Mouse (Mus musculus) adrenal gland, postnatal 4 days (tissue): ENCODE results near the gene Syngr1. TPM values are rescaled to one million over a fixed set of nuclear protein-coding genes. Genes with fewer than 3 reads are reported as not detected.
"Not testable (repeated sequence)": the region's sequence is repeated elsewhere in the genome, so short reads cannot be mapped to it uniquely, and the experiment has no call there.

Source experiments
- DNase-seq, 2 experiments: peaks; one replicate each; pipeline ENCODE4 v3.0.0; 2021 to 2022; ENCODE audit warnings: low spot score in 2 of 2, mixed read lengths in 2 of 2
- total RNA-seq, 2 experiments: library from RNA; stranded (reverse); gene quantifications; 2 replicates each; pipeline ENCODE4 v1.2.3; 2021

Gene Syngr1
- total RNA-seq, 2 experiments from 2014 or later: 26.4 to 27.6 TPM

DNA sequence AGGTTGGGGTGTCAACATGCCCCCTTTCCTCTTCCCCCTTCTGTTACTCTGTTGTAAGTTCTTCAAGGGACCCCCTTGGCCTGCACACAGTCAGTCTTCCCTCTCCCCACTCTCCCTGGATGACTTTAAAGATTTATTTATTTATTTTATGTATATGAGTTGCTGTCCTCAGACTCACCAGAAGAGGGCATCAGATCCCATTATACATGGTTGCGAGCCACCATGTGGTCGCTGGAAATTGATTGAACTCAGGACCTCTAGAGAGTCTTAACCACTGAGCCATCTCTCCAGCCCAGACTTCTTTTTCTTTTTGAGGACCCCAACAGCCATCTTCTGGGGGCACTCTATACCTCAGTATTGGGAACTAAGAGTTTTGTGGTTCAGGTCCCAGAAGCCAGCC is 21.4 kb downstream of the Syngr1 start:
- no peak for DNase-seq

DNA sequence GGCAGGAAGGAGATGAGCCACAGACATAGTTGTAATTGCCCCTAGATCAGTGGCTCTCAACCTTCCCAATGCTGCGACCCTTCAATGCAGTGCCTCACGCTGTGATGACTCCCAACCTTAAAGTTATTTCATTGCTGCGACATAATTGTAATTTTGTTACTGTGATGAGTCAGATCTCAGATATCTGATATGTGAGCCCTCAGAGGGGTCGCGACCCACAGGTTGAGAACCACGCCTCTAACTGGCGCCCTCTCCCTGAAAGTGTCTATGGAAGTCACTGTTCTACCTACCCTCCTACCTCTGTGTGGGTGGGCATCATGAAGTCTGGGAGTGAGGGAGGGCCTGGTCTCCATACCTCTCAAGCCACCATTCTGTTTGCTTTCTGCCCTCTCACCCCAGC is 23.3 kb downstream of the Syngr1 start:
- no peak for DNase-seq

DNA sequence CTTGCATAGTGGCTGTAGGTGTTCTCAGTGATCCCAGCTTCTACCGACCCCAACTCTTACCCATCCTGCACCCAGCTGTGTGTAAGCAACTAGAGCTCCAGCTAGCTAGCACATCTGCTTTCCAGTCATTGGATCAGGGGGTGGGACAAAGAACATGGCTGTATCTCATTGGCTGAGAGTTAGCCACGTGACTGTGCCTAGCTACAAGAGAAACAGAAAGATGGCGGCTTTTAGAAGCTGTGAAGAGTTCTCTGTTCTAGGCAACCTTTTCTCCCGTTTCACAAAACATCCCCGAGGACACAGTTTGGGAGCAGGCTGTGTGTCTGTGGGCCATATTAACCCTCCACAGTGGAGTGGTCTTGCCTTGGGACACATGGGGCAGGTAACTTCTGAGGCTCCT is 24.1 kb downstream of the Syngr1 start:
- no peak for DNase-seq

DNA sequence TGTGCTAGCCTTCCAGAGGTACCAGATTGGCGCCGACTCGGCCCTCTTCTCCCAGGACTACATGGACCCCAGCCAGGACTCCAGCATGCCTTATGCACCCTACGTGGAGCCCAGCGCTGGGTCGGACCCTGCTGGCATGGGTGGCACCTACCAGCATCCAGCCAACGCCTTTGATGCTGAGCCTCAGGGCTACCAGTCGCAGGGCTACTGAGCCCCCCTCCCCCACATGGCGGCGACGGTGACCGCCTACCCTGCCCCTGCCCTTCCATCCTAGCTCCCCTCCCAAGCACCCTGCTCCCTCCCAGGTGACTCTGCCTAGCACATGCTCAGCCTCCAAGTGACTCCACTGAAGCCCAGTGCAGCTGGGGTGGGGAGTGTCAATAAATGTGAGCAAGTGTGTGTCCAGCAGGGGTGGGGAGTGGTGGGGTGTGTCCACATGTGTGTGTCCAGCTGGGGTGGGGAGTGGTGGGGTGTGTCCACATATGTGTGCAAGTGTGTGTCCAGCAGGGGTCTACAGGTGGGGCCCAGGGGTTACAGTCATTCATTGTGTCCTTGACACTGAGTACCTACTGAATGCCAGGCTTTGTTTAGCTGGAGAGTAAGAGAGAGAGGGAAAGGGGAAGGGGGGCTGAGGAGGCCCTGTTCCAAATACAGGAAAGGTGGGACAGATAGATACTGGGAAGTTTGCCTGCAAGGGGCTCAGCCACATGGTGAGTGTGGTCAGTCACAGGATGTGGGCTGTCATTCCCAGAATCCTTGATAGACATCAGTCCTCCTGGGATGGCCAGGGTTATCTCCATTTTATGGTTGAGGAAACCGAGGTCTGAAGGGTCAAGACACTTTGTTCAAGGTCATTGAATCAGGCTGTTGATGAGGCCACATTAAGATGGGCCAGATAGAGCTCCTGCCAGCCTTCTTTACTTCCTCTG is 25.0 kb downstream of the Syngr1 start:
- no peak for DNase-seq

DNA sequence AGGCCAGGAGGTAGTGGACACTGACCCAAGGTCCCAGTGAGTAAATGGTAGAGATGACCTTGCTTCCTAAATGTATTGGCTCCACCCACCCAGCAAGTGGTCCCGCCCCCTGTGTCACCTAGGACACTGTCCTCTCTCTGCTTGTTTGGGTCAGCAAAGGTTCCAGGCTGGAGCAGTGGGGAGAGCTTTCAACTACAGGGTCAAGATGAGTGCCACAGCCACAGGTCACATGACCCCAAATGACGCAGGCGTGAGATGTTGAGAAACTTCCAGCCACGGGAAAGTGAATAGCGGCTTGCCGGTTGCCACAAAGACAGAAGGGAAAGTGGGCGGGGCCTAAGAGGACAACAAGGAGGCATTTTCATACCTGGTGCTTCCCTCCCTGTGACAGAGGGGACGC is 26.0 kb downstream of the Syngr1 start:
- DNase-seq: no peak

DNA sequence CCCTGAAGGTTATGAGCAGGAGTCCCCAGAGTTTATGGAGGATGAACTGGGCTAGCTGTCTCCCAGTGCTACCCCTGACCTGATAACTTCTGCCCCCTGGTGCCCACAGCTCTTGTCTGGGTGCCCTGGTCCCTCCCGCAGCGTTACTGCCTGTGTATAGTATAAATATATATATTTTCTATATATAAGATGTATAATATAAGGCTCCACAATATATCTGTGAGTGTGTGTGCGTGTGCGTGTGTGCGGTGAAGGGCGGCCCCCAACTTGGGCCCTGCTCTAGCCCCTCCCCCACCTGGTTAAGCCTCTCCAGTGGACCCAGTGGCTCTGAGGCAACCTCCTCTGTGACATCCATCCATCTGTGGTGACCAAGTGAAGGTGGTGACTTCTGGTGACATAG is 27.9 kb downstream of the Syngr1 start:
- no peak for DNase-seq

DNA sequence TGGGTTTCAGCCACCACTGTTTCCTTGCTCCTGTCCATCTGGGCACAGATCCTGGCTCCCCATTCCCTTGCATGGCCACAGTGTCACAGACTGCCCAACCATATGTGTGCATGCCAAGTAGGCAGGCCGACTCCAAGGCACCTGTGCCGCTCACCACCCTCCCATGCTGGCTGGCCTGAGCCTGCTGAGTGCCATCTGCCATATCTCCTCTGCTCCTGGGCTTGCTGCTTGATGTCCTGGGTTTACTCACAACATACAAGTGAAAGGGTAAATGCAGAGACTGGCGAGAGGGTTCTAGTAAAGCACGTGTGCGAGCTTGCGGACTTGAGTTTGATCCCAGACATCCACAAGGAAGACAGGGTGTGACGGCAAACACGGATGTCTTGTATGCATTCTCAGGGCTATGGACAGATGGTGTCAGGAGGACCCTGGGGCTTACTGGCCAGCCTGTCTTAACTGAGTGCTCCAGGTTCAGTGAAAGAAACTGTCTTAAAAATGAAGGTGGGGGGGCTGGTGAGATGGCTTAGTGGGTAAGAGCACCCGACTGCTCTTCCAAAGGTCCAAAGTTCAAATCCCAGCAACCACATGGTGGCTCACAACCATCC is 30.7 kb downstream of the Syngr1 start:
- DNase-seq: no peak

DNA sequence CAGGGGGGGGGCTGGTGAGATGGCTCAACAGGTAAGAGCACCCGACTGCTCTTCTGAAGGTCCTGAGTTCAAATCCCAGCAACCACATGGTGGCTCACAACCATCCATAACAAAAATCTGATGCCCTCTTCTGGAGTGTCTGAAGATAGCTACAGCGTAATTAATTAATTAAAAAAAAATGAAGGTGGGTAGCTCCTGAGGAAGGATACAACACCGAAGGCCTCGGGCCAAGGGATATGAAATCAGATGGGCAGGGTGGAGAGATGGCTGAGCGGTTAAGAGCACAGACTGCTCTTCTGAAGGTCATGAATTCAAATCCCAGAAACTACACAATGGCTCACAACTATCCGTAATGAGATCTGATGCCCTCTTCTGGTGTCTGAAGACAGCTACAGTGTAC is 31.3 kb downstream of the Syngr1 start:
- DNase-seq: not testable (repeated sequence)

DNA sequence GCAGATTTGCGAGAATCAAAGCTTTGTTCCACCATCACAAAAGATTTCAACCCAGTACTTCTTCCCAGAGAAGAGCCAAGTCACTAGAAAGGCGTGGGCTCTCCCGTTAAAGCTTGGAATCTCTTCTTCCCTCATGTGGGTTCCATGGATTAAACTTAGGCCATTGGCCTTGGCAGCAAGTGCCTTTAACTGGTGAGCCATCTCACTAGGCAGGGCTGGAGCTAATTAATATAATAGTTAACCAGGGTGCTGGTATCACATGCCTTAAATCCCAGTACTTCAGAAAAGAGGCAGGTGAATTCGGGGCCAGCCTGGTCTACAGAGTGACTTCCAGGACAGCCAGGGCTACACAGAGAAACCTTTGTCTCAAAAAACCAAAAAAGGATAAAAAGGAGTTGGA is 33.5 kb downstream of the Syngr1 start:
- no peak for DNase-seq

DNA sequence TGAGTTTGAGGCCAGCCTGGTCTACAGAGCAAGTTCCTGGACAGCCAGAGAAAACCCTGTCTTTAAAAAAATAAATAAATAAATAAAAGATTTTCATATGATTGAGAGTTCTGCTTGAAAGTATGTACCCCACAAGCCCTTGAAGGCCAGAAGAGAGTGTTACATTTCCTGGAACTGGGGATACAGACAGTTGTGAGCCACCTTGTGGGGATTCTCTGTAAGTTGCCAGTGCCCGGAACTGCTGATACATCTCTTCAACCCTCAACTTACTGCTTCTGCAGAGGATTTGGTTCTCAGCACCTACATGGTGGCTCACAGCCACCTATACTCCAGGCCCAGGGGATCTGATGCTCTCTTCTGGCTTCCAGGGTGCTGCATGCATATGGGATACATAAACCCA is 36.1 kb downstream of the Syngr1 start:
- no peak for DNase-seq

DNA sequence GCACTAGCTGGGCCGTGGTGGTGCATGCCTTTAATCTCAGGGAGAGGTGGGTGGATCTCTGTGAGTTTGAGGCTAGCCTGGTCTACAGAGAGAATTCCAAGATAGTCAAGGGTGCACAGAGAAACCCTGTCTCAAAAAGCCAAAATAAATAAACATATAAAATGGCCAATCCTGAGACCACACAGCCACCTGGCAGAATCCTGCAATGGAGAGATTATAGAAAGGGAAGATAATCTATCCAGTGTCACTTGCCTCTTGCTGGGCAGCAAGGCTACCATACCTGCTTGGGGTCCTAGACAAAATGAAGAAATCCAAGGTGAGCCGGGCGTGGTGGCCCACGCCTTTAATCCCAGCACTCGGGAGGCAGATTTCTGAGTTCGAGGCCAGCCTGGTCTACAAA is 38.8 kb downstream of the Syngr1 start:
- no peak for DNase-seq

DNA sequence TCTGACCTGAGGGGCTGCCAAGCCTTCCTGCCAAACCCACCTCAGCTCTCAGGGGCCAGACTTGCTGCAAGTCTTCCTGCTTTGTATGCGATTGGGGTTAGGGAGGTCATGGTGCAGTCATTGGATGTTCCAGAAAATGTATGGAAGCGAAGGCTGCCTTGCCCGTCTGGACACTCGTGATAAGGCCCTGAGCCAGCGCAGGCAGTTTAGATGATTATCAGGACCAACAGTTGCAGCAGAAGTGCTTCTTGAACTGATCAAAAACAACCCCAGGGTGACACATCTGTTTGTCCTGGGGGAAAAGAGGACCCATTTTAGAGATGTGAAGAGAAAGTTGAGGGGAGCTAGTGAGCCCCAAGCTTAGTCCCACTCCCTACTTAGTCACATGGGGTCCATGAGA is 39.6 kb downstream of the Syngr1 start:
- DNase-seq: no peak

DNA sequence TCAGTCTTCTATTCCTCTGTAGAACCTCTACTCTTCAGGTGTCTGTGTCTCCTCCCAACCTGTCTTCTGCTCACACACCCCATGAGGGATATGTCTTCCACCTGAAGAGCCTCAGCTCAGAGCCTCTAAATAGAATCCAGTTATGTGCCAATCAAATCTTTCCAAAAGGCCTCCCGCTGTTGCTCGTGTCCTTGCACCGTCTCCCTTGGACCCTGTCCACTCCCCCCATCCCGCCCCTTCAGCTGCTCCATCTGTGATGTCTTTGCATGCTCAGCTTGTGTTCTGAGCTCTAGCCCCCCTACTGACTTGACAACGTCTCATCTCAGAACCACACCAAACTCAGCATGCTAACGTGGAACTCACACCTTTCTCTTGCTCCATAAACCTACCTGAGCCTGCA is 40.3 kb downstream of the Syngr1 start:
- DNase-seq: no peak

DNA sequence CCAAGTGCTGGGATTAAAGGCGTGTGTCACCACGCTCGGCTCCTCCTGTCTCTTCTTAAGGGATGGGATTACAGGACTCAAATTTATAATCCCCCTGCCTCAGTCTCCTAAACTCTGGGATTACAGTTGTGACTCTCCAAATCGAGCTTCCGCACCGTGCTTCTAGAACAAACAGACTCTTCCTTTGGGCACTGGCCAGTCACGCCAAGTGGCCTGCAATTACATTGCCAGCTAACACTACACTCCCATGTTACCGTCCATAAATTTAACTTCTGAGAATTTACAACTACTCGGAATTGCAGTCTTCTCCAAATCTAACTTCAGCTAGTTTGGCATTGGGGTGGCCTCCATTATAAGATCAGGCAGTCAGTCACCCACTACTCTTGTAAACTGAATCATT is 41.3 kb downstream of the Syngr1 start:
- DNase-seq: no peak

DNA sequence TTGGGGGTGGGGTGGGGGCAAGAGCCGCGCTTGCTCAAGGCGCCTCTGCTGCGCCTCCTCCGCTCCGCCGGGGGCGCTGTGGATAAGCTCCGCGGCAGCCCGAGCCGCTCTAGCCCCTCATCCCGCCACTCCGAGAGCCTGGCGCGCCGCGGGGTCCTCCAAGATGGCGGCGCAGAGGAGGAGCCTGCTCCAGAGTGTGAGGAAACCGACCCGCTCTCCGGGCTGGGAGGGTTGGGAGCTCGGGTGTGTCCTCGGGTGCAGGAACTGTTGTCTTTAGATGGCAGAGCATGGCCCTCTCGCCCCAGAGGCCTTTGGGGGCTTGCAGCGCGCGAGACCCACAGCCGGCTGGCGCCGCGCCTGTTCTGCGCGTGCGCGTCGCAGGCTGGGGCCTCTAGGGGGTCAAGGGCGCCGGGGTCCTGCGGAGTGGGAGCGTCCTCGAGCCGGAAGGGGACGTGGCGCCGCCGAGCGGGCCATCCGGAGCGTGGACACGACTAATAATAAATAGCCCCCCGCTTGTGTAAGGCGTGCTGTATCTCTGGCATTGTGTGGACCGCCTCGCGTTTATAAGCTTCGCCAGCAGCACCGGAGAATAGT is 42.0 kb downstream of the Syngr1 start, which contains the start of gene Tab1:
Gene Tab1 (plus strand): TSS at position 135 of the 594 bp plus-strand sequence.
- peak; percentile 87 to 89 for DNase-seq

DNA sequence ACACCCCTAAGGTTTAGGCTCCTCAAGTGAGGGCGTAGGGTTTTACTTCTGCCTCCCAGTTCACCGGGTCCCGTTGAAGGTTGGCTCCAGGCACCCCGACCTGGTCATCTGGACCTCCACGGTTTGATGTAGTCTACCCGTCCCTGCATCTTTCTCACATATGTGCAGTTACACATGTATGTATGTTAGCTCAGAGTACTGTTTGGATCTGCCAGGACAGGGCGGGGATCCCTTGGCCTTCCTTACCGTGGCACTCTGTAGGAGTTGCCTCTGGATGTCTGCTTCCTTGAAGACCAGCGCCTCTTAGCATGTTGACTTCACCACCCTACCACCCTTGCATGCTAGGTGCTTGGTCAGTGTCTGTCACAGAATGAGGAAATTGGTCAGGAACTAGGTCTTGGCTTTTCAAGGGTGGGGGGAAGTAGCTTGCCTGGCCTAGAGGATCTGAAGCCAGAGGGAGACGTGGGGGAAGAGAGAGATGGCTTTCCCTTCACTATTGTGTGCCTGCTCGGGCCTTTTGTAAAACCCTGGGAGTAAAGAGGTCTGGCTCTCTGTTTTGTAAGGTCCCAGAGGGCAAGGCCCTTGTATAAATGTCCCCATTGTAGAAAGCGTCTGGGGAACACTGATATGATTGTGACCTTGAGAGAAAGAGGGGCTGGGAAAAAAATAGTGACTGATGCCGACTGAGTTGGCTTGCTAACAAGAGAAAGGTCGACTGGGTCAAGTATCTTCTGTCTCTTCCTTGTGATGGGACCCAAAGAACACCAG is 42.7 kb downstream of the Syngr1 start:
- no peak for DNase-seq

DNA sequence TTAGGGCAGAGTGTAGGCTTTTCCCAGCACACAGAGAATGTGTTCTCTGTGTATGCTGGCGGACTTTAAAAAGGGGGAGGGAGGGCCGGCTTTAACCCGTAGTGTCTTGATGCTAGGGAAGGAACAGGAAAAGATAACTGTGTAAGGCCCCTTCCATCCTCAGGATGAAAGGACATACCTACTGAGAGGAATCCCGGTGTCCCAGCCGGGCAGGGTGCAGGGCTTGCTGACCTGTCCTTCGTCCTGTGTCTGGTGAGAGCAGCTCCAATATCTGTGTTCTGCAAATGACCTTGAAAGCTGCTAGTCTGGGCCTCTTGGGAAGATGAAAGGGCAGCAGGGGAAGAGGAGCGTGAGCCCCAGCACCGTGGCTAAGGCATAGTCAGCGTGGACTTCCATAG is 43.3 kb downstream of the Syngr1 start:
- no peak for DNase-seq

DNA sequence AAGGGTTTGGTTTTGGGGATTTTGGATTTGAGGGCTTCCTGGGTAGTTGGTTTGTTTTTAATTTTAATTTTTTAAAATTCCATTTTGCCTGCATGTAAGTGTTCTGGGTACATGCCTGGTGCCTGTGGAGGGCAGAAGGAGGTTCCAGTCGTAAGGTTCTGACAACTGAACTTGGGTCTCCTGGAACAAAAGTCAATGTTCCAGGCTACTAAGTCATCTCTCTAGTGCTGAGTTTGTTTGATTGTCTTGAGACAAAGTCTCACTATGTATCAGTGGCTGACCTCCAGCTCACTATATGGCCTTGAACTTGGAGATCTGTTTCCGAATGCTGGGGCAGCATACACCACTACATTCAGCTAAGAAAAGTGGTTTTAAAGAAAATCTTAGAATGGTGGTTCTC is 44.4 kb downstream of the Syngr1 start:
- DNase-seq: no peak

DNA sequence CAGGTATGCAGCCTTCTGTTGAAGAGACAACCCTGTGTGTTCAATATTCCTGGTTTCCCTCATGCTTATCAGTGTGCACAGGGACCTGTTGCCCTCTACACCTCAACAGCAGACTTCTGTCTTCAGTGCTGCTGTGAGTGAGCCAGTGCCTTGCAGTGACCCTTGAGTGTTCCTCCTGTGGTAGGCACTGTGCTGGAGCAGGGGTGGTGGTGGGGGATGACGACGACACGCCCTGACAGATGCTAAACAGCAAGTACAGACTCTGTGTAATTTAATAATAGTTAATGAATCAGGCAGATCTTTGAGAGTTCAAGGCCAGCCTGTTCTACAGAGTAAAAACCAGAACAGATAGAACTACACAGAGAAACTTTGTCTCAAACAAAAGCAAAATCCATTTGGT is 45.5 kb downstream of the Syngr1 start:
- no peak for DNase-seq

DNA sequence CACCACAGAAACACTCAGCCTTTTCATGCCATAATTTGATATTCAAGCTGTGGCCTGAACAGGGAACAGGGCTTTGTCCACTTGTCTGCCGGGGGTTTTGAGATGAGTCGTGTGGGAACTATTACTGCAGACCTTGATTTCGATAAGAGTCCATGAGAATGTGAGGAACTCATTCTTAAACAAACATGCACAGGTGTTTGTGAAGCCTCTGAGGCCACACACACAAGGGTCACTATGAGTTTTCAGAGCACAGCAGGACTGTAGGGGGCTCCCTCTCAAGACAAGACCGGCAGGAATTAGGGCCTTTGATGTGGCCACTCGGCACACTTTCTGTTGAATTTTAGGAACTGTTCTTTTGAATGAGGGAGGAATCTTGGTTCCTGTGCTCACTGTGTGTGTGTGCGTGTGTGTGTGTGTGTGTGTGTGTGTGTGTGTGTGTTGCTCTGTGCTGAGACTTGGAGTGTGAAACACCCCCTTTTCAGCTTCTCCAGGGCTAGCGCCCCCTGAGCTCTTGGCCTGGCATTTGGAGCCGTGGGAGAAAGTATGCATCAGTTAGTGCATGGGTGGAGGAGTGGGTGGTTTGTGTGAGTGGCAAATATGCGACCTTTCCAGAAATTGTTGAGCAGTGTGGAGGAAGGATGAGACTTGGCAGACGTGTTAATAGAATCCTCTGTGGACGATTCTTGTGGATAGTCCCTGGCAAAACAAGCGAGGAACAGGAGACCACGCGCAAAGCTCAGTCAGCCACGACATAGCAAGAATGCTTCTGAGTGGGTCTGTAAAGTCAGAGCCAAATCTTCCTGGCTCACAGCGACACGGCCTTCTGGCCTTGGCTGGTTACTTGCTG is 47.0 kb downstream of the Syngr1 start:
- DNase-seq: no peak

DNA sequence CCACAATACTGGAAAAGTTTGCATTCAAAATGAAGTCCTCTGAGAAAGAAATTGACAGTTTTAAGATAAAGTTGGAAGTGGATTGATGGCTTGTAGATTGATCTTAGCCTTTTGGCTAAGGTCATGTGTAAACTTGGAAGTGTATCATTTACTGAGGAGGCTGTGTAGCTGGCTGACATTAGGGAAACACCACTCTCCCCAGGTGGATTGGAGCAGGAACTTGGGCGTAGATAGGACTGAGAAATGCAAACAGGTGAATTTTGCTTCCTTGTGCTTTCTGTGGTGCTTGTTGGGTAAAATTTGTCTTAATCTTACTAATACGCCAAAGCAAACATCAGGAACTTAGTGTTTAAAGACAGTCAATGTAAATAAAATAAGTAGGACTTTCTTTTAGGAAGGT is 49.2 kb downstream of the Syngr1 start:
- DNase-seq: no peak
